Mouse (Mus musculus) ES-E14 (cell line): ENCODE measurements around the gene Gm572. TPM values are rescaled to one million over a fixed set of nuclear protein-coding genes. Genes with fewer than 3 reads are reported as not detected.
A peak's percentile ranks its signal among the peaks of the same experiment; 100 is the strongest.

Source experiments
- DNase-seq: peaks from one replicate; pipeline ENCODE4 v3.0.0-alpha.2; 2013; ENCODE audit warnings: low read depth, low spot score
- H3K27ac ChIP-seq: 2 replicates; pipeline ENCODE4 v1.5.1; 2012; ENCODE audit warnings: low read depth, mild to moderate bottlenecking, low read length, moderate library complexity, mixed read lengths; ENCODE audit not compliant: poor library complexity, insufficient read depth, severe bottlenecking
- H3K36me3 ChIP-seq: 2 replicates; pipeline ENCODE4 v1.6.1; 2012; ENCODE audit warnings: mild to moderate bottlenecking, low read length, moderate library complexity, mixed read lengths; ENCODE audit not compliant: control insufficient read depth, poor library complexity, insufficient read depth, severe bottlenecking
- H3K4me1 ChIP-seq, 2 experiments: fragments of 150-350 bp in 1 of 2; sonication (generic) in 1 of 2; 2 replicates each; pipeline ENCODE4 v1.6.1; 2012; ENCODE audit warnings: low read length in 2 of 2, mild to moderate bottlenecking in 1 of 2, mixed read lengths in 1 of 2; ENCODE audit not compliant: control insufficient read depth in 2 of 2, insufficient read depth in 2 of 2, poor library complexity in 1 of 2
- H3K4me3 ChIP-seq, 2 experiments: fragments of 150-350 bp in 1 of 2; sonication (generic) in 1 of 2; 2 replicates each; pipeline ENCODE4 v1.5.1; 2012; ENCODE audit warnings: low read length in 2 of 2, low read depth in 1 of 2, mild to moderate bottlenecking in 1 of 2, mixed read lengths in 1 of 2; ENCODE audit not compliant: insufficient read depth in 1 of 2, poor library complexity in 1 of 2, severe bottlenecking in 1 of 2
- H3K9ac ChIP-seq: 2 replicates; pipeline ENCODE4 v1.6.1; 2012; ENCODE audit warnings: low read depth, mild to moderate bottlenecking, low read length, mixed read lengths; ENCODE audit not compliant: poor library complexity, insufficient read depth, severe bottlenecking
- H3K9me3 ChIP-seq: fragments of 150-350 bp; sonication (generic); 2 replicates; pipeline ENCODE4 v1.6.1; 2012; ENCODE audit warnings: low read depth, mild to moderate bottlenecking, low read length; ENCODE audit not compliant: control insufficient read depth, insufficient read depth
- CHD2 ChIP-seq: IDR thresholded peaks from 2 replicates; pipeline ENCODE4 v1.6.1; 2014; ENCODE audit warnings: mild to moderate bottlenecking, low read depth, low read length, inconsistent platforms
- HCFC1 ChIP-seq: IDR thresholded peaks from 2 replicates; pipeline ENCODE4 v1.6.1; 2012; ENCODE audit warnings: low read length, inconsistent platforms, borderline replicate concordance; ENCODE audit not compliant: insufficient read depth
- MAFK ChIP-seq: IDR thresholded peaks from 2 replicates; pipeline ENCODE4 v1.6.1; 2014; ENCODE audit warnings: mild to moderate bottlenecking, low read depth, low read length, inconsistent platforms; ENCODE audit not compliant: insufficient read depth
- ZC3H11A ChIP-seq: IDR thresholded peaks from 2 replicates; pipeline ENCODE4 v1.6.1; 2012; ENCODE audit warnings: low read depth, mild to moderate bottlenecking, inconsistent platforms, low read length, borderline replicate concordance
- ZNF384 ChIP-seq: IDR thresholded peaks from 2 replicates; pipeline ENCODE4 v1.6.1; 2012; ENCODE audit warnings: low read depth, low read length, inconsistent platforms
- in situ Hi-C, 2 experiments: fragments of 600-800 bp; cut with MboI; formaldehyde crosslinking; loops; one replicate each; pipeline ENCODE4 v1.15.1; 2025; ENCODE audit warnings: low sequenced_read_pairs in 2 of 2, inconsistent platforms in 1 of 2; ENCODE audit not compliant: unreplicated experiment in 2 of 2
- total RNA-seq: library from RNA; depleted of rRNA; stranded (reverse); fragments of 300-350 nt; gene quantifications from 2 replicates; pipeline ENCODE4 v1.2.3, GENCODE M21; 2012

The Gm572 gene
- total RNA-seq, 1 experiment: 0.13 TPM

GRCm38 (mm10) chr4:148620718-148621117, 22.4 kb upstream of the Gm572 start:
- TF ChIP-seq CHD2 (no peak), MAFK (no peak), HCFC1 (no peak), ZC3H11A (no peak), ZNF384 (no peak)
- Histone ChIP-seq H3K9ac (no peak overlapping the region), H3K4me1 (peaks cover 5 to 7% of the 10 kb centered on the region in 2 experiments; a peak in 2 of 4 replicates), H3K9me3 (no peaks in the 10 kb centered on the region), H3K36me3 (peaks cover 71% of the 10 kb centered on the region), H3K4me3 (no peak overlapping the region), H3K27ac (no peak overlapping the region)
- in situ Hi-C loops: no loop called here
- no peak for DNase-seq

- Histone ChIP-seq H3K9me3 (no peaks in the 10 kb centered on the region), H3K4me3 (no peak overlapping the region), H3K4me1 (peaks cover 5 to 7% of the 10 kb centered on the region in 2 experiments; a peak in 2 of 4 replicates), H3K9ac (no peak overlapping the region), H3K36me3 (peaks cover 66% of the 10 kb centered on the region), H3K27ac (no peak overlapping the region)
- no peak for TF ChIP-seq CHD2
- TF ChIP-seq HCFC1: no peak
- TF ChIP-seq ZNF384: no peak
- no peak for TF ChIP-seq MAFK
- no peak for TF ChIP-seq ZC3H11A
- no peak for DNase-seq
- in situ Hi-C loops: no loop called here
Observed at GRCm38 (mm10) chr4:148622485-148622884, 20.6 kb upstream of the Gm572 start.

- peak overlapping the region; percentile 61 for H3K9ac ChIP-seq
- in situ Hi-C loops: no loop called here
- peak overlapping the region; percentile 8 to 100 for H3K4me3 ChIP-seq
Observed at GRCm38 (mm10) chr4:148623609-148624008, 19.5 kb upstream of the Gm572 start.

GRCm38 (mm10) chr4:148625010-148625409, 18.1 kb upstream of the Gm572 start:
- Histone ChIP-seq H3K4me1 (peaks cover 7 to 8% of the 10 kb centered on the region in 2 experiments; a peak in 2 of 4 replicates), H3K9ac (peak overlapping the region; percentile 64), H3K4me3 (peak overlapping the region; percentile 83 to 100), H3K27ac (no peak overlapping the region), H3K36me3 (peaks cover 46% of the 10 kb centered on the region), H3K9me3 (no peaks in the 10 kb centered on the region)
- in situ Hi-C loops: no loop called here
- TF ChIP-seq ZNF384 (no peak), MAFK (no peak), HCFC1 (no peak), CHD2 (no peak; the same call in 1 of the 2 replicates), ZC3H11A (no peak)
- DNase-seq: no peak

More at GRCm38 (mm10) chr4:148623609-148624008, 19.5 kb upstream of the Gm572 start:
- H3K4me1 ChIP-seq: peaks cover 7 to 8% of the 10 kb centered on the region in 2 experiments; a peak in 2 of 4 replicates
- TF ChIP-seq ZNF384 (no peak), HCFC1 (no peak), CHD2 (no peak)
- no peak overlapping the region for H3K27ac ChIP-seq
- H3K36me3 ChIP-seq: peaks cover 60% of the 10 kb centered on the region
- DNase-seq: no peak
- H3K9me3 ChIP-seq: no peaks in the 10 kb centered on the region
